Mouse (Mus musculus) inflammation-experienced regulatory T-cells (primary cell): ENCODE results near the gene Sptb. TPM values are rescaled to one million over a fixed set of nuclear protein-coding genes. Genes with fewer than 3 reads are reported as not detected.

ENCODE experiments used
- polyA plus RNA-seq, 2 experiments: library from polyadenylated mRNA; unstranded; fragments of 100-300 nt; shearing (Covaris generic); gene quantifications; one replicate each; pipeline ENCODE4 v1.2.1; 2017

Gene Sptb
- 1 to 10 TPM in 1 of 2 experiments, under 1 TPM in 1; 0.39 to 1.1 TPM for polyA plus RNA-seq

GRCm38 (mm10) chr12:76710351-76711100 lies at the start of gene Sptb:
Sptb (minus strand) TSS chr12:76710547.

GRCm38 (mm10) chr12:76530580-76531139 lies 179.7 kb downstream of the Sptb start, which contains the start of gene Plekhg3:
Plekhg3 (plus strand) TSS chr12:76530891.

Other genes starting within 250 kb of the Sptb start
- gene Plekhg3, start 179.7 kb downstream of the Sptb start, polyA plus RNA-seq, result 1 to 10 TPM; 2.6 to 6.6 TPM
- 100 to 1,000 TPM; 136 to 158 TPM for gene Churc1, start 55.0 kb upstream of the Sptb start, polyA plus RNA-seq
- gene Fntb, start 55.0 kb upstream of the Sptb start, polyA plus RNA-seq, result 10 to 100 TPM; 13.7 to 21.2 TPM
- under 1 TPM; 0.39 to 0.80 TPM for gene Gpx2, start 85.0 kb upstream of the Sptb start, polyA plus RNA-seq
- gene Rab15, start 112.4 kb upstream of the Sptb start, polyA plus RNA-seq, result 1 to 10 TPM in 1 of 2 experiments, under 1 TPM in 1; 0.49 to 3.0 TPM